Mouse (Mus musculus): ENCODE results near the gene Wfdc12.

The Wfdc12 gene

GRCm38 (mm10) chr2:164175850-164176249 lies 14.6 kb downstream of the Wfdc12 start:
- no peak for DNase-seq

- no peak for DNase-seq
Measured at GRCm38 (mm10) chr2:164174649-164175395, 15.6 kb downstream of the Wfdc12 start.

GRCm38 (mm10) chr2:164173394-164173793 lies 17.0 kb downstream of the Wfdc12 start:
- peak in 1 of 2 experiments; percentile 14 for DNase-seq

GRCm38 (mm10) chr2:164170902-164171301 lies 19.5 kb downstream of the Wfdc12 start, which contains the start of gene Kcns1:
Gene Kcns1 (minus strand): TSS chr2:164171113.
- DNase-seq: no peak

GRCm38 (mm10) chr2:164170326-164170725 lies 20.1 kb downstream of the Wfdc12 start:
- no peak for DNase-seq

- no peak for DNase-seq
Measured at GRCm38 (mm10) chr2:164168571-164168946, 21.8 kb downstream of the Wfdc12 start.

- no peak for DNase-seq
Measured at GRCm38 (mm10) chr2:164167752-164168570, 22.4 kb downstream of the Wfdc12 start.

GRCm38 (mm10) chr2:164164941-164165340 lies 25.5 kb downstream of the Wfdc12 start:
- no peak for DNase-seq

- no peak for DNase-seq
Measured at GRCm38 (mm10) chr2:164161515-164162055, 28.8 kb downstream of the Wfdc12 start.

- no peak for DNase-seq
Measured at GRCm38 (mm10) chr2:164158838-164159237, 31.6 kb downstream of the Wfdc12 start.

- no peak for DNase-seq
Measured at GRCm38 (mm10) chr2:164156158-164156557, 34.2 kb downstream of the Wfdc12 start.

GRCm38 (mm10) chr2:164154007-164154406 lies 36.4 kb downstream of the Wfdc12 start:
- no peak for DNase-seq

- DNase-seq: peak in 1 of 2 experiments; percentile 63
Measured at GRCm38 (mm10) chr2:164152341-164152740, 38.1 kb downstream of the Wfdc12 start.

GRCm38 (mm10) chr2:164150086-164150760 lies 40.2 kb downstream of the Wfdc12 start:
- no peak for DNase-seq

- DNase-seq: no peak
Measured at GRCm38 (mm10) chr2:164146556-164146955, 43.9 kb downstream of the Wfdc12 start.

GRCm38 (mm10) chr2:164144541-164144940 lies 45.9 kb downstream of the Wfdc12 start:
- DNase-seq: no peak

- DNase-seq: no peak
Measured at GRCm38 (mm10) chr2:164144025-164144424, 46.4 kb downstream of the Wfdc12 start.

- DNase-seq: no peak
Measured at GRCm38 (mm10) chr2:164142021-164142420, 48.4 kb downstream of the Wfdc12 start.
